Mouse (Mus musculus) midbrain, embryonic 11.5 days (tissue): Measurements from ENCODE around the gene Azi2. TPM values are rescaled to one million over a fixed set of nuclear protein-coding genes. Genes with fewer than 3 reads are reported as not detected.

Source experiments
- ATAC-seq: fragments of 200-750 bp; cut with Nextera tagmentation; 2 replicates; pipeline ENCODE4 v1.8.0; 2017; ENCODE audit warnings: moderate TSS enrichment, moderate library complexity; ENCODE audit not compliant: low FRiP score
- DNase-seq: peaks from one replicate; pipeline ENCODE4 v3.0.0; 2015; ENCODE audit warnings: low spot score; ENCODE audit errors: missing footprints
- H3K27ac ChIP-seq: fragments of 300-500 bp; sonication (generic); 2 replicates; pipeline ENCODE4 v1.5.1; 2014; ENCODE audit warnings: low read depth, low read length
- H3K27me3 ChIP-seq: fragments of 300-500 bp; sonication (generic); 2 replicates; pipeline ENCODE4 v1.6.1; 2014; ENCODE audit warnings: mild to moderate bottlenecking, low read length, moderate library complexity, mixed read lengths; ENCODE audit not compliant: control insufficient read depth, insufficient read depth
- H3K36me3 ChIP-seq: fragments of 300-500 bp; sonication (generic); 2 replicates; pipeline ENCODE4 v1.6.1; 2014; ENCODE audit warnings: mild to moderate bottlenecking, low read length, moderate library complexity, mixed read lengths; ENCODE audit not compliant: control insufficient read depth, insufficient read depth
- H3K4me1 ChIP-seq: fragments of 300-500 bp; sonication (generic); 2 replicates; pipeline ENCODE4 v1.6.1; 2014; ENCODE audit warnings: low read length; ENCODE audit not compliant: control insufficient read depth, insufficient read depth
- H3K4me2 ChIP-seq: fragments of 300-500 bp; sonication (generic); 2 replicates; pipeline ENCODE4 v1.6.1; 2014; ENCODE audit warnings: mild to moderate bottlenecking, moderate library complexity
- H3K4me3 ChIP-seq: fragments of 300-500 bp; sonication (generic); 2 replicates; pipeline ENCODE4 v1.5.1; 2014; ENCODE audit warnings: low read depth, low read length
- H3K9ac ChIP-seq: fragments of 300-500 bp; sonication (generic); 2 replicates; pipeline ENCODE4 v1.6.1; 2014; ENCODE audit warnings: low read length
- H3K9me3 ChIP-seq: fragments of 300-500 bp; sonication (generic); 2 replicates; pipeline ENCODE4 v1.6.1; 2016; ENCODE audit warnings: low read length; ENCODE audit not compliant: control insufficient read depth
- WGBS: fragments of 180-500 bp; shearing (Covaris S2); extraction: QIAGEN DNeasy Blood & Tissue Kit; methylation state at CpG from one replicate; pipeline ENCODE4 v1.1.7; 2014; 5-methylcytosine and 5-hydroxymethylcytosine counted together
- microRNA-seq: library from miRNA; unstranded; fragments of <30 nt; microRNA quantifications from one replicate; pipeline ENCODE4, GENCODE M21; 2017
- polyA plus RNA-seq: library from polyadenylated mRNA; unstranded; fragments of >200 nt; fragmentation: Nextera tagmentation; extraction: Ambion mirVana; gene quantifications from 2 replicates; pipeline ENCODE4 v1.2.1, GENCODE M21; 2014

The Azi2 gene
- polyA plus RNA-seq, 1 experiment from 2014 or later: 72.1 TPM

GRCm38 (mm10) chr9:118108527-118109011 lies 68.3 kb downstream of the Azi2 start:
- DNase-seq (peak; percentile 82), ATAC-seq (no peak)
- Histone ChIP-seq H3K4me1 (no peaks in the 10 kb centered on the region), H3K36me3 (no peaks in the 10 kb centered on the region), H3K9me3 (no peaks in the 10 kb centered on the region), H3K27me3 (no peaks in the 10 kb centered on the region), H3K9ac (no peak overlapping the region), H3K4me3 (no peak overlapping the region), H3K4me2 (no peak overlapping the region), H3K27ac (no peak overlapping the region)
- 62% methylated on average over 4 of the region's 4 CpGs for WGBS

- no peak overlapping the region for H3K9ac ChIP-seq
- ATAC-seq (no peak), DNase-seq (peak; percentile 44)
- no peak overlapping the region for H3K27ac ChIP-seq
- no peaks in the 10 kb centered on the region for H3K36me3 ChIP-seq
- no peaks in the 10 kb centered on the region for H3K9me3 ChIP-seq
- H3K4me1 ChIP-seq: no peaks in the 10 kb centered on the region
- H3K4me2 ChIP-seq: no peak overlapping the region
- H3K4me3 ChIP-seq: no peak overlapping the region
- H3K27me3 ChIP-seq: no peaks in the 10 kb centered on the region
- WGBS: 92% methylated on average over 7 of the region's 7 CpGs
Observed at GRCm38 (mm10) chr9:118109697-118110359, 69.5 kb downstream of the Azi2 start.

- no peak overlapping the region for H3K9ac ChIP-seq
- H3K4me3 ChIP-seq: no peak overlapping the region
- WGBS: 72% methylated on average over 2 of the region's 2 CpGs
- peak; percentile 44 for DNase-seq
- H3K36me3 ChIP-seq: no peaks in the 10 kb centered on the region
- no peak for ATAC-seq
- H3K27ac ChIP-seq: no peak overlapping the region
- no peaks in the 10 kb centered on the region for H3K9me3 ChIP-seq
- H3K4me2 ChIP-seq: no peak overlapping the region
- H3K27me3 ChIP-seq: no peaks in the 10 kb centered on the region
- no peaks in the 10 kb centered on the region for H3K4me1 ChIP-seq
Observed at GRCm38 (mm10) chr9:118110360-118110710, 70.0 kb downstream of the Azi2 start.

Small RNA genes lying within 50 kb of the gene (microRNA-seq; reads per million reads assigned to microRNA genes)
- not detected for gene Gm22008

Other genes with a start within 250 kb of the Azi2 start
- gene Cmc1, start 109.7 kb downstream of the Azi2 start, polyA plus RNA-seq: 40.1 and 41.5 TPM in 2 replicates